Mouse (Mus musculus): ENCODE data around the gene Plin1. TPM values are rescaled to one million over a fixed set of nuclear protein-coding genes. Genes with fewer than 3 reads are reported as not detected.
A peak's percentile ranks its signal among the peaks of the same experiment; 100 is the strongest.

The Plin1 gene
- total and polyA plus RNA-seq, 3 experiments = not detected

DNA sequence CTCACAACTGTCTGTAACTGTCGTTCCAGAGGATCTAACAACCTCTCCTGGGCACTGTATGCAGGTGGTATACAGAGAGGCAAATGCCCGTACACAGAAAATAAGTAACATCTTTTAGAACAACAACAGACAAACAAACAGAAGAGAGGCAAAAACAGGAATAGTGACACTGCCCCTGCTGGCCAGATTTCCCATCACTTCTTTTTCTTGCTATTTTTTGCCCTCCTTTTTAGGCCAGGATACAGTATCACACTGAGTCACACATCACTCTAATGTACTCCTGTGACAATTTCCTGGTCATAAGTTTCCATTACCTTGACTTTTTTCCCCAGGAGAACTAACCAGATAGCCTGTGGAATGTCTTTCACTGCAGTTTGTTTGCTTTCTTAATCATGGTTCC lies 23.6 kb upstream of the Plin1 start:
- H3K9ac ChIP-seq (ENCODE audit: insufficient read depth, low read depth) = no peak overlapping the region
- H3K79me2 ChIP-seq (replicated peaks; ENCODE audit: control insufficient read depth, extremely low read depth, insufficient read depth, poor library complexity, severe bottlenecking) = no peaks in the 10 kb centered on the region
- no peak overlapping the region for H3K4me3 ChIP-seq (replicated peaks in 1 of 3; ENCODE audit: low read depth in 2 of 3, low read length in 2 of 3, poor library complexity in 1 of 3)
- dilution Hi-C loops (cut with MboI; ENCODE audit: extremely low pct_ligation_motif_present, extremely low pct_unique_long_range_greater_than_20kb, low sequenced_read_pairs) (no loop called here), in situ Hi-C loops (cut with MboI; ENCODE audit: low pct_ligation_motif_present, low pct_unique_long_range_greater_than_20kb, low sequenced_read_pairs) (no loop called here)
- H3K36me3 ChIP-seq (replicated peaks in 1 of 2; ENCODE audit: control insufficient read depth in 1 of 2, insufficient read depth in 1 of 2, low read length in 1 of 2) = peaks cover 0 to 2% of the 10 kb centered on the region in 2 experiments
- H3K27me3 ChIP-seq (replicated peaks) = no peaks in the 10 kb centered on the region
- peak; percentile 11 to 21; a peak in 2 of 4 replicates for TF ChIP-seq CTCF (conservative IDR thresholded peaks at IDR 0.05 in 1 of 2, IDR thresholded peaks at IDR 0.05 in 1 of 2; ENCODE audit: low read depth in 2 of 2, low read length in 2 of 2)
- no peak for TF ChIP-seq TBP (conservative IDR thresholded peaks at IDR 0.05; ENCODE audit: low read depth, low read length)
- no peak for TF ChIP-seq NELFE (IDR thresholded peaks at IDR 0.05; ENCODE audit: low read depth, low read length)
- no peak for TF ChIP-seq ZMIZ1 (IDR thresholded peaks at IDR 0.05; ENCODE audit: low read depth, low read length)
- TF ChIP-seq NRF1 (IDR thresholded peaks at IDR 0.05; ENCODE audit: low read depth, low read length) = no peak
- no peak for TF ChIP-seq MYC (IDR thresholded peaks at IDR 0.05; ENCODE audit: low read depth, low read length)
- no peaks in the 10 kb centered on the region for H3K9me3 ChIP-seq (replicated peaks; ENCODE audit: low read length)
- no peak overlapping the region for H3K4me2 ChIP-seq (ENCODE audit: insufficient read depth, low read depth, poor library complexity, severe bottlenecking)
- no peak for DNase-seq (ENCODE audit: extremely low read depth)
- no peak overlapping the region for H3K27ac ChIP-seq (ENCODE audit: insufficient read depth, low read depth)
- no peaks in the 10 kb centered on the region for H3K4me1 ChIP-seq (ENCODE audit: control insufficient read depth in 1 of 2, insufficient read depth in 2 of 2)

GRCm38 (mm10) chr7:79749511-79749910 lies 16.8 kb upstream of the Plin1 start:
- DNase-seq (ENCODE audit: extremely low read depth) = no peak
- no peak for TF ChIP-seq MYC (IDR thresholded peaks at IDR 0.05; ENCODE audit: low read depth, low read length)
- no peak for TF ChIP-seq JUND (conservative IDR thresholded peaks at IDR 0.05; ENCODE audit: low read depth, low read length)
- no peak for TF ChIP-seq RAD21 (IDR thresholded peaks at IDR 0.05; ENCODE audit: low read depth, low read length)
- no peak for TF ChIP-seq TCF12 (IDR thresholded peaks at IDR 0.05; ENCODE audit: low read depth, low read length)
- TF ChIP-seq ZC3H11A (IDR thresholded peaks at IDR 0.05; ENCODE audit: low read depth, low read length) = no peak
- no peak for TF ChIP-seq EP300 (IDR thresholded peaks at IDR 0.05; ENCODE audit: low read length)
- TF ChIP-seq ZKSCAN1 (IDR thresholded peaks at IDR 0.05; ENCODE audit: borderline replicate concordance, low read depth, low read length) = no peak
- TF ChIP-seq GABPA (IDR thresholded peaks at IDR 0.05; ENCODE audit: insufficient replicate concordance, low read depth, low read length) = no peak
- TF ChIP-seq MAFK (IDR thresholded peaks at IDR 0.05; ENCODE audit: insufficient replicate concordance, low read length) = no peak
- TF ChIP-seq ETS1 (conservative IDR thresholded peaks at IDR 0.05; ENCODE audit: low read depth, low read length) = no peak
- no peak for TF ChIP-seq RCOR1 (conservative IDR thresholded peaks at IDR 0.05; ENCODE audit: low read depth, low read length)
- TF ChIP-seq USF2 (conservative IDR thresholded peaks at IDR 0.05; ENCODE audit: low read depth, low read length) = no peak
- TF ChIP-seq ZNF384 (IDR thresholded peaks at IDR 0.05; ENCODE audit: low read depth, low read length) = no peak
- TF ChIP-seq MAZ (IDR thresholded peaks at IDR 0.05; ENCODE audit: low read depth, low read length) = no peak
- no peak for TF ChIP-seq CTCF (conservative IDR thresholded peaks at IDR 0.05 in 1 of 2, IDR thresholded peaks at IDR 0.05 in 1 of 2; ENCODE audit: low read depth in 2 of 2, low read length in 2 of 2)
- TF ChIP-seq ZMIZ1 (IDR thresholded peaks at IDR 0.05; ENCODE audit: low read depth, low read length) = no peak
- no peak for TF ChIP-seq CHD1 (IDR thresholded peaks at IDR 0.05; ENCODE audit: low read depth, low read length)
- no peak for TF ChIP-seq BHLHE40 (IDR thresholded peaks at IDR 0.05; ENCODE audit: low read depth, low read length)
- TF ChIP-seq PAX5 (IDR thresholded peaks at IDR 0.05; ENCODE audit: low read length) = no peak
- no peak for TF ChIP-seq KAT2A (IDR thresholded peaks at IDR 0.05; ENCODE audit: insufficient replicate concordance, low read length)
- peaks cover 0 to 2% of the 10 kb centered on the region in 2 experiments for H3K36me3 ChIP-seq (replicated peaks in 1 of 2; ENCODE audit: control insufficient read depth in 1 of 2, insufficient read depth in 1 of 2, low read length in 1 of 2)
- no peak overlapping the region for H3K9ac ChIP-seq (ENCODE audit: insufficient read depth, low read depth)
- no peaks in the 10 kb centered on the region for H3K79me2 ChIP-seq (replicated peaks; ENCODE audit: control insufficient read depth, extremely low read depth, insufficient read depth, poor library complexity, severe bottlenecking)
- H3K4me3 ChIP-seq (replicated peaks in 1 of 3; ENCODE audit: low read depth in 2 of 3, low read length in 2 of 3, poor library complexity in 1 of 3) = no peak overlapping the region
- H3K27ac ChIP-seq (ENCODE audit: insufficient read depth, low read depth) = no peak overlapping the region
- dilution Hi-C loops (cut with MboI; ENCODE audit: extremely low pct_ligation_motif_present, extremely low pct_unique_long_range_greater_than_20kb, low sequenced_read_pairs) (no loop called here), in situ Hi-C loops (cut with MboI; ENCODE audit: low pct_ligation_motif_present, low pct_unique_long_range_greater_than_20kb, low sequenced_read_pairs) (no loop called here)
- no peaks in the 10 kb centered on the region for H3K4me1 ChIP-seq (ENCODE audit: control insufficient read depth in 1 of 2, insufficient read depth in 2 of 2)
- no peaks in the 10 kb centered on the region for H3K9me3 ChIP-seq (replicated peaks; ENCODE audit: low read length)
- H3K4me2 ChIP-seq (ENCODE audit: insufficient read depth, low read depth, poor library complexity, severe bottlenecking) = no peak overlapping the region
- no peaks in the 10 kb centered on the region for H3K27me3 ChIP-seq (replicated peaks)
